ENCODE assay signal across 18 mouse cellular contexts in genomic region chr11:95829526-95830050, GRCm38 (mm10). TPM values are rescaled to one million over a fixed set of nuclear protein-coding genes. Genes with fewer than 3 reads are reported as not detected.
DNase-seq lines count a peak whose midpoint lies in the region; ATAC-seq and TF ChIP-seq lines count a peak whose summit lies in the region.
"Had no signal": no experiment of that assay in that cellular context is flagged by ENCODE, and none has a peak within 500 bp of the region (broad histone marks: within the 10 kb centered on the region; RNA-seq: fewer than 3 reads in every experiment).

No protein-coding gene starts in this region.

- peaks cover 92% of the 10 kb centered on the region for H3K27me3 ChIP-seq in heart, embryonic 10.5 days (ENCODE audit: insufficient read depth, poor library complexity, severe bottlenecking)
- peaks cover 5% of the 10 kb centered on the region; the same call in 1 of the 2 replicates for H3K27me3 ChIP-seq in thymus, adult 2 months (ENCODE audit: control insufficient read depth, insufficient read depth, low read length)
- H3K27me3 ChIP-seq in embryonic facial prominence, embryonic 14.5 days (replicated peaks; ENCODE audit: control insufficient read depth, insufficient read depth, low read length) = peaks cover 93% of the 10 kb centered on the region

- WGBS in heart, embryonic 10.5 days = 39% methylated on average over 4 of the region's 4 CpGs
- WGBS in thymus, adult 2 months = 66% methylated on average over 4 of the region's 4 CpGs
- WGBS in embryonic facial prominence, embryonic 14.5 days = 31% methylated on average over 4 of the region's 4 CpGs

- H3K4me2 ChIP-seq in embryonic facial prominence, embryonic 14.5 days (ENCODE audit: low read depth, low read length) = no peak overlapping the region

- peaks cover 13% of the 10 kb centered on the region; the same call in 1 of the 2 replicates for H3K36me3 ChIP-seq in heart, embryonic 10.5 days
- peaks cover 21% of the 10 kb centered on the region for H3K36me3 ChIP-seq in thymus, adult 2 months (ENCODE audit: control insufficient read depth, insufficient read depth, low read length)
- H3K36me3 ChIP-seq in embryonic facial prominence, embryonic 14.5 days (ENCODE audit: control insufficient read depth, insufficient read depth, low read length) = no peaks in the 10 kb centered on the region
- H3K36me3 ChIP-seq: forebrain, embryonic 10.5 days; midbrain, embryonic 10.5 days; neural tube, embryonic 12.5 days had no signal

- DNase-seq in heart, embryonic 10.5 days (ENCODE audit: low spot score) = no peak
- no peak for DNase-seq in heart, adult 8-10 months (ENCODE audit: low spot score)
- peak; percentile 3 for DNase-seq in kidney, postnatal 14 days
- DNase-seq in kidney, adult 8-10 months = no peak
- peak; percentile 18 for DNase-seq in thymus, postnatal 0 days (ENCODE audit: low spot score)
- no peak for DNase-seq in thymus, adult 2 months
- DNase-seq in embryonic facial prominence, embryonic 14.5 days (ENCODE audit: low spot score) = no peak
- DNase-seq: adrenal gland, adult 2 months; B cell, adult 2 months; forebrain, postnatal 0 days; lung, adult 2 months; right cerebral cortex, adult 18-20 months had no signal

- no peak for ATAC-seq in embryonic facial prominence, embryonic 14.5 days (ENCODE audit: low read depth)
- ATAC-seq in inflammation-experienced regulatory T-cells, adult 6 months = no peak
- ATAC-seq: forebrain, postnatal 0 days; intestine, embryonic 16.5 days had no signal

- H3K4me3 ChIP-seq in heart, embryonic 10.5 days = peak overlapping the region; percentile 49; the same call in 1 of the 2 replicates
- H3K4me3 ChIP-seq in thymus, adult 2 months (ENCODE audit: control insufficient read depth, insufficient read depth, low read length) = no peak overlapping the region
- H3K4me3 ChIP-seq in embryonic facial prominence, embryonic 14.5 days (ENCODE audit: low read depth, low read length) = 0 out of 2 replicates have a peak overlapping the region, but pooled peaks have one; percentile 34

- no peaks in the 10 kb centered on the region for H3K9me3 ChIP-seq in heart, embryonic 10.5 days
- no peaks in the 10 kb centered on the region for H3K9me3 ChIP-seq in embryonic facial prominence, embryonic 14.5 days (ENCODE audit: control insufficient read depth, low read length)
- H3K9me3 ChIP-seq: forebrain, embryonic 10.5 days; midbrain, embryonic 10.5 days; neural tube, embryonic 12.5 days had no signal

- no peak for TF ChIP-seq CTCF in thymus, adult 2 months (IDR thresholded peaks at IDR 0.05; ENCODE audit: borderline replicate concordance, control insufficient read depth, extremely low read depth, insufficient read depth, low read length, poor library complexity)

- no peak overlapping the region for H3K9ac ChIP-seq in embryonic facial prominence, embryonic 14.5 days (ENCODE audit: low read depth, low read length)
- H3K9ac ChIP-seq: forebrain, postnatal 0 days; hindbrain, embryonic 14.5 days had no signal

- peaks cover 64% of the 10 kb centered on the region for H3K4me1 ChIP-seq in heart, embryonic 10.5 days
- peaks cover 67% of the 10 kb centered on the region for H3K4me1 ChIP-seq in thymus, adult 2 months (replicated peaks; ENCODE audit: control insufficient read depth, insufficient read depth, low read length)
- H3K4me1 ChIP-seq in embryonic facial prominence, embryonic 14.5 days (ENCODE audit: control insufficient read depth, insufficient read depth, low read length) = peaks cover 9% of the 10 kb centered on the region

- no peak for TF ChIP-seq POLR2A in thymus, adult 2 months (IDR thresholded peaks at IDR 0.05; ENCODE audit: control insufficient read depth, extremely low read depth, insufficient read depth, low read length, poor library complexity)

- 0 out of 2 replicates have a peak overlapping the region, but pooled peaks have one; percentile 42 for H3K27ac ChIP-seq in heart, embryonic 10.5 days
- no peak overlapping the region for H3K27ac ChIP-seq in thymus, adult 2 months (ENCODE audit: control insufficient read depth, insufficient read depth, low read length)
- no peak overlapping the region for H3K27ac ChIP-seq in embryonic facial prominence, embryonic 14.5 days (replicated peaks; ENCODE audit: low read depth, low read length)
- H3K27ac ChIP-seq: forebrain, embryonic 10.5 days; hindbrain, embryonic 14.5 days; midbrain, embryonic 10.5 days; neural tube, embryonic 12.5 days had no signal

RNA-seq across cellular contexts. Expression of gene Phospho1, which starts 5.3 kb away (rescaled TPM):
- polyA plus RNA-seq in heart, embryonic 10.5 days (2016; fragmentation: Nextera tagmentation; extraction: Ambion mirVana) = 0.31 and 0.42 TPM in 2 replicates
- total RNA-seq in heart, adult 8-10 months (2022) = 100 to 1,000 TPM; 171 to 185 (median 175) TPM
- 0.36 and 0.46 TPM in 2 replicates for polyA plus RNA-seq in thymus, postnatal 0 days (2015; fragmentation: Nextera tagmentation; extraction: Ambion mirVana)
- polyA plus RNA-seq in thymus, adult 2 months (2012; rRNA removed) = 24.9 and 42.7 TPM in 2 replicates
- polyA plus RNA-seq in embryonic facial prominence, embryonic 14.5 days (2014; fragmentation: Nextera tagmentation; extraction: Ambion mirVana) = 7.5 and 14.9 TPM in 2 replicates
- polyA plus RNA-seq in inflammation-experienced regulatory T-cells, adult 6 months (2017; shearing (Covaris generic)) = not detected
- polyA plus RNA-seq: forebrain, embryonic 10.5 days; forebrain, postnatal 0 days; neural tube, embryonic 12.5 days had no signal

RNA-seq across cellular contexts. Expression of gene Gngt2, which starts 7.4 kb away (rescaled TPM):
- polyA plus RNA-seq in heart, embryonic 10.5 days (2016; fragmentation: Nextera tagmentation; extraction: Ambion mirVana) = 43.2 and 60.8 TPM in 2 replicates
- total RNA-seq in heart, adult 8-10 months (2022) = 10 to 100 TPM; 11.6 to 19.0 (median 15.7) TPM
- polyA plus RNA-seq in thymus, postnatal 0 days (2015; fragmentation: Nextera tagmentation; extraction: Ambion mirVana) = 92.9 and 111 TPM in 2 replicates
- polyA plus RNA-seq in thymus, adult 2 months (2012; rRNA removed) = 28.6 and 32.5 TPM in 2 replicates
- polyA plus RNA-seq in embryonic facial prominence, embryonic 14.5 days (2014; fragmentation: Nextera tagmentation; extraction: Ambion mirVana) = 15.0 and 16.2 TPM in 2 replicates
- 10 to 100 TPM; 35.4 to 54.7 (median 53.1) TPM for polyA plus RNA-seq in inflammation-experienced regulatory T-cells, adult 6 months (2017; shearing (Covaris generic))

RNA-seq across cellular contexts. Expression of gene Abi3, which starts 12.7 kb away (rescaled TPM):
- 26.6 and 32.4 TPM in 2 replicates for polyA plus RNA-seq in heart, embryonic 10.5 days (2016; fragmentation: Nextera tagmentation; extraction: Ambion mirVana)
- 10 to 100 TPM in 1 of 4 experiments, 1 to 10 TPM in 3; 7.3 to 10.8 (median 8.8) TPM for total RNA-seq in heart, adult 8-10 months (2022)
- polyA plus RNA-seq in thymus, postnatal 0 days (2015; fragmentation: Nextera tagmentation; extraction: Ambion mirVana) = 181 and 185 TPM in 2 replicates
- polyA plus RNA-seq in thymus, adult 2 months (2012; rRNA removed) = 606 and 690 TPM in 2 replicates
- polyA plus RNA-seq in embryonic facial prominence, embryonic 14.5 days (2014; fragmentation: Nextera tagmentation; extraction: Ambion mirVana) = 3.9 and 5.1 TPM in 2 replicates
- polyA plus RNA-seq in inflammation-experienced regulatory T-cells, adult 6 months (2017; shearing (Covaris generic)) = 100 to 1,000 TPM in 1 of 3 experiments, 10 to 100 TPM in 2; 38.9 to 105 (median 50.8) TPM

Comparison
In these comparisons a context has a peak if more than half of its experiments do, and no peak if none do; other contexts are left out.
1. DNase-seq: peak in kidney, postnatal 14 days (single experiment) and thymus, postnatal 0 days (single experiment); none in heart, embryonic 10.5 days (single experiment), heart, adult 8-10 months (single experiment), kidney, adult 8-10 months (0 of 2), thymus, adult 2 months (single experiment) and embryonic facial prominence, embryonic 14.5 days (single experiment).